Mouse (Mus musculus) bone marrow macrophage, adult 2 months (primary cell): Measurements from ENCODE around the gene Rpl7a.

ENCODE experiments used
- CTCF ChIP-seq: IDR thresholded peaks from 2 replicates; pipeline ENCODE4 v1.5.1; 2012; ENCODE audit warnings: low read depth, mild to moderate bottlenecking, low read length, moderate library complexity
- POLR2A ChIP-seq: IDR thresholded peaks from 2 replicates; pipeline ENCODE4 v1.6.1; 2012; ENCODE audit warnings: mild to moderate bottlenecking, low read depth, low read length, borderline replicate concordance

DNA sequence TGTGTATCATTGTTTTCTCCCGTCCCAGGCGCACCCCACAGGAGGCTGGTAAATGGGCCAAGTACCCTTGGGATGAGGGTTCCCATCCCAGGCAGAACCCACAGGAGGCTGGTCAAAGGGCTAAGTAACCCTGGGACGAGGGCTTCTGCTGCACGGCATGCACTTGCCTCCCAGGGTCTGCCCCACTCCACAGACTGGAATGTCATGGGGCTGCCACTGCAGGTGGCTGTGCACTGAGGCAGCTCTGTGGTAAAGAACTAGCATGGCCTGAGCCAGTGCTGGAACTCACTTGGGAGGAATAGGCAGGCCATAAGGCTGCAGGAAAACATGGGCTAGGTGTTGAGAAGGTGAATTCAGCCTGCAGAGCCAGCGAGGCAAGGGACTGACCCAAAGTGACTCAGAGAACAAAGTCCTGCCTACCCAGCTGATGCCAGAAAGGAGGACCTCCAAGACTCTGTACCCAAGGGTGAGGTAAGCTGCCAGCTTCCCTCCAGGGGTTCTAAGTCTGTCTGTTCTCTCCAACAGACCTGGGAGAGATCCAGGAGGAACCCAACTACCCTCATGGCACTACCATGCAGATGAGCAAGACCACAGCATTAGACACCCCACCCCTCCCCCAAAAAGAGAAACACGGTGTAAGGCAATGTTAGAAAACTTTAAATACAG, 9.8 kb downstream of the Rpl7a start:
- TF ChIP-seq CTCF = no peak
- TF ChIP-seq POLR2A = no peak
